Mouse (Mus musculus): ENCODE measurements around the gene Xrcc2. TPM values are rescaled to one million over a fixed set of nuclear protein-coding genes. Genes with fewer than 3 reads are reported as not detected.

Xrcc2 gene
- polyA plus RNA-seq, 1 experiment from 2014 or later, result 10.2 TPM

DNA sequence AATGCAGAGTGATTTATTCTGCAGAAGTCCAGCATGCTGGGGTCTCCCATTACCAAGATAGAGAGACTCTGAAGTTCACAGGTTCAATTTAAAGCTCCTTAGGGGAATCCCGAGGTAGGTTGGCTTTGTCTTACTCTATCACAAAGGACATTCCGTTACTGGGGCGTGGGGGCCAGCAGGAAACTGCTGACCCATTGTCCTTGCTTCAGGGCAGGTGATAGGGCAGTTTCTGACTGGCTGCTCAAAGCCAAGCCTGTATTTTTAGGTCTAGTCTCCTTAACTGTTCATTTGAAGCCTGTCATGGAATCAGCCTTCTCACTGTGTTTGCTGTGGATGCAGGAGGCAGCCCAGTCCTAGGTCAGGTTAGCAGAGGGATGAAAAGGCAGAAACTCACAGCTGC is 52.2 kb downstream of the Xrcc2 start:
- H3K9me3 ChIP-seq (ENCODE audit: control insufficient read depth, low read length), result no peaks in the 10 kb centered on the region
- no peak overlapping the region for H3K27ac ChIP-seq (ENCODE audit: low read depth, low read length)
- DNase-seq (ENCODE audit: low spot score, missing footprints), result peak; percentile 65
- no peak overlapping the region for H3K4me2 ChIP-seq
- H3K36me3 ChIP-seq (ENCODE audit: control insufficient read depth, insufficient read depth, low read length), result no peaks in the 10 kb centered on the region
- no peak for ATAC-seq (ENCODE audit: low FRiP score)
- no peaks in the 10 kb centered on the region for H3K27me3 ChIP-seq (ENCODE audit: control insufficient read depth, insufficient read depth, low read length)
- WGBS, result 24% methylated on average over 3 of the region's 3 CpGs
- H3K4me1 ChIP-seq (ENCODE audit: control insufficient read depth, insufficient read depth, low read length), result peaks cover 6% of the 10 kb centered on the region
- H3K9ac ChIP-seq (ENCODE audit: low read length), result no peak overlapping the region
- no peak overlapping the region for H3K4me3 ChIP-seq (ENCODE audit: low read depth, low read length)

DNA sequence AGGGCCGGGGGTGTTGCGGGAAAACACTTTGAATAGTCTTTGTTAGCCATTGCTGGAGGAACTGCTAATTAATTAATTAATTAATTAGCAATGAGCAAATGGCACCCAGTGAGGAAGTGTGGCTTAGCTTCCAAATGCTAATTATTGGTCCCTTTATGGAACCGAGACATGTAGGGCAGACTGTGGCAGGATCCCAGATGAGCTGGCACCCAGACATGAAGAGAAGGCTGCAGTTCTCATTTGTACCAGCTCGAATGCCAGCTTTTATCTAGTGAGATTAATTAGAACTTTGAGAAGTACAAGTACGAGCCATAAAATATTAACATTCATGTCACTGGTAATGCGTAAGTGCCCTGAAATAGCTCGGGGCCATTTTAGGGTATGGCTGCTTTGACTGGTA is 53.2 kb downstream of the Xrcc2 start:
- no peak overlapping the region for H3K4me2 ChIP-seq
- WGBS, result 88% methylated on average over 7 of the region's 7 CpGs
- no peak overlapping the region for H3K9ac ChIP-seq (ENCODE audit: low read length)
- DNase-seq (ENCODE audit: low spot score, missing footprints), result peak; percentile 76
- peaks cover 6% of the 10 kb centered on the region for H3K4me1 ChIP-seq (ENCODE audit: control insufficient read depth, insufficient read depth, low read length)
- no peaks in the 10 kb centered on the region for H3K36me3 ChIP-seq (ENCODE audit: control insufficient read depth, insufficient read depth, low read length)
- no peak overlapping the region for H3K4me3 ChIP-seq (ENCODE audit: low read depth, low read length)
- ATAC-seq (ENCODE audit: low FRiP score), result no peak
- no peaks in the 10 kb centered on the region for H3K9me3 ChIP-seq (ENCODE audit: control insufficient read depth, low read length)
- no peaks in the 10 kb centered on the region for H3K27me3 ChIP-seq (ENCODE audit: control insufficient read depth, insufficient read depth, low read length)
- no peak overlapping the region for H3K27ac ChIP-seq (ENCODE audit: low read depth, low read length)

DNA sequence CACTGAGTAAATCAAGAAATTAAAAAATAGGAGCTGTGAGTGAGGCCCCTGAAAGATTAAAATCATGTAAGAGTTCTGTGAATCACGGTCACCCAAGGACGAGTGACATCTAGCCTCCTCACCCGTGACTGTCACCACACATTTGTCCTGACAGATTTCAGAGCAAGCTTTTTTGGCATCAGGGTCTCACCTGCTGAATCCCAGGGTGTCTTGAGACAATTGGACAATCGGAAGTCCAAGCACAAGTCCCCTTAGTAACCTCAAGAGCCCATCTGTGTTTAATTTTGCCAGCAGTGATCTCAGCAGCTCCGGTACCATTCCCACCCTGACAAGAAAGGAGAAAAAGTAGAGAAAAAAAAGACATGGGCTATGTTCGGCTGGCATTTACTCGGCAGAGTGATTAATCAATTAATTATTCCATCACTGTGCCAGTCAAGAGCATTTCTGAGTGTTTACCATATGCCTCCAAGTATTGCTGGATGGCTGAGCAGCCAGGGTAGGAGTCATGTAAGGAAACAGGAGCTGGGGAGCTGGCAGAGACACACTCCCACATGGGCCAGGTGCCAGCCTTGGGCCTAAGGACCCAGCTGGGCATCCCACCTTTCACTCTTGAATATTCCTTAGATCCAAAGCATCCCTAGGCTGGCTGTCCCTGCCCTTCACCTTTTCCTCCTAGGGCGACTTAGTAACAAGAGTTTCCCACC is 59.8 kb downstream of the Xrcc2 start:
- H3K27me3 ChIP-seq (ENCODE audit: control insufficient read depth, insufficient read depth, low read length), result no peaks in the 10 kb centered on the region
- H3K9me3 ChIP-seq (ENCODE audit: control insufficient read depth, low read length), result no peaks in the 10 kb centered on the region
- no peak overlapping the region for H3K27ac ChIP-seq (ENCODE audit: low read depth, low read length)
- ATAC-seq (ENCODE audit: low FRiP score) (no peak), DNase-seq (ENCODE audit: low spot score, missing footprints) (peak; percentile 69)
- H3K4me3 ChIP-seq (ENCODE audit: low read depth, low read length), result no peak overlapping the region
- H3K4me2 ChIP-seq, result no peak overlapping the region
- no peaks in the 10 kb centered on the region for H3K4me1 ChIP-seq (ENCODE audit: control insufficient read depth, insufficient read depth, low read length)
- WGBS, result 85% methylated on average over 8 of the region's 8 CpGs
- no peaks in the 10 kb centered on the region for H3K36me3 ChIP-seq (ENCODE audit: control insufficient read depth, insufficient read depth, low read length)
- no peak overlapping the region for H3K9ac ChIP-seq (ENCODE audit: low read length)

DNA sequence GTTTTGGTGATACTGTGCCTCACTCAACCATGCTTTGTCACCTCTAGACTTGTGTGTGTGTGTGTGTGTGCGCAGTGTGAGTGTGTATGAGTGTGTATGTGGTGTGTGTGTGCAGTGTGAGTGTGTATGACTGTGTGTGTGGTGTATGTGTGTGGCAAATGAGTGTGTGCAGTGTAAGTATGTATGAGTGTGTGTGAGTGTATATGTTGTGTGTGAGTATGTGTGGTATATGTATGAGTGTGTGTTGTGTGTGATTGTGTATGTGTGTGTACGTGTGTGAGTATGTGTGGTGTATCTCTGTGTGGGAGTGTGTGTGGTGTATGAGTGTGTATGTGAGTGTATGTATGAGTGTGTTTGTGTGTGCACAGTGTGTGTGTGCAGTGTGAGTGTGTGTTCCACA is 61.1 kb downstream of the Xrcc2 start:
- ATAC-seq (ENCODE audit: low FRiP score) (no peak), DNase-seq (ENCODE audit: low spot score, missing footprints) (peak; percentile 59)
- Histone ChIP-seq H3K4me1 (ENCODE audit: control insufficient read depth, insufficient read depth, low read length) (no peaks in the 10 kb centered on the region), H3K27me3 (ENCODE audit: control insufficient read depth, insufficient read depth, low read length) (no peaks in the 10 kb centered on the region), H3K9me3 (ENCODE audit: control insufficient read depth, low read length) (no peaks in the 10 kb centered on the region), H3K36me3 (ENCODE audit: control insufficient read depth, insufficient read depth, low read length) (no peaks in the 10 kb centered on the region), H3K9ac (ENCODE audit: low read length) (no peak overlapping the region), H3K4me2 (no peak overlapping the region), H3K4me3 (ENCODE audit: low read depth, low read length) (no peak overlapping the region), H3K27ac (ENCODE audit: low read depth, low read length) (no peak overlapping the region)
- WGBS, result 90% methylated on average over 2 of the region's 2 CpGs

DNA sequence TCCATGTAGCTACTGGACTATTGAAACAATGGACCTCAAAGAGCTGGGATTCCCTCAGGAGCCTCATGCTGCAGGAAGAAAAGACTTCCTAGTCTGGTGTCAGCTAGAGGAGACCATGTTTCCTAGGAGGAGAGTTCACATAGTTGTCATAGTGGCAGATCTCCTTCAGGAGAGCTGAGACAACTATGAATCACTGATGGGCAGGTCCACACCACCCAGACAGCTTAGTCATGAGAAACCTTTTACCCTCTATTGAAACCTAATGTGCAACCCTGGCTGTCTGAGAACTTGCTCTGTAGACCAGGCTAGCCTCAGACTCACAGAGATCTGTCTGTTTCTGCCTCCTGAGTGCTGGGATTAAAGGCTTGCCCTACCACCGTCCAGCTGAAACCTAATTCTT is 62.9 kb downstream of the Xrcc2 start:
- DNase-seq (ENCODE audit: low spot score, missing footprints) (no peak), ATAC-seq (ENCODE audit: low FRiP score) (no peak)
- Histone ChIP-seq H3K4me1 (ENCODE audit: control insufficient read depth, insufficient read depth, low read length) (no peaks in the 10 kb centered on the region), H3K27me3 (ENCODE audit: control insufficient read depth, insufficient read depth, low read length) (no peaks in the 10 kb centered on the region), H3K36me3 (ENCODE audit: control insufficient read depth, insufficient read depth, low read length) (no peaks in the 10 kb centered on the region), H3K4me2 (no peak overlapping the region), H3K27ac (ENCODE audit: low read depth, low read length) (no peak overlapping the region), H3K4me3 (ENCODE audit: low read depth, low read length) (no peak overlapping the region), H3K9me3 (ENCODE audit: control insufficient read depth, low read length) (no peaks in the 10 kb centered on the region), H3K9ac (ENCODE audit: low read length) (no peak overlapping the region)
- WGBS, result 92% methylated on average over 1 of the region's 1 CpGs

Other genes with a start within 250 kb of the Xrcc2 start
- 19.2 and 22.3 TPM in 2 replicates for gene Kmt2c, start 207.0 kb downstream of the Xrcc2 start, polyA plus RNA-seq (2014; fragmentation: Nextera tagmentation; extraction: Ambion mirVana)
- gene Cct8l1, start 189.8 kb downstream of the Xrcc2 start, polyA plus RNA-seq (2014; fragmentation: Nextera tagmentation; extraction: Ambion mirVana), result not detected in 2 replicates
- gene Actr3b, start 54.2 kb upstream of the Xrcc2 start, polyA plus RNA-seq (2014; fragmentation: Nextera tagmentation; extraction: Ambion mirVana), result 7.4 and 7.8 TPM in 2 replicates
- gene Gm21663, start 236.6 kb upstream of the Xrcc2 start, polyA plus RNA-seq (2014; fragmentation: Nextera tagmentation; extraction: Ambion mirVana), result 0.06 TPM in 1 of 2 replicates, not detected in the other
- gene Gm21671, start 248.6 kb upstream of the Xrcc2 start, polyA plus RNA-seq (2014; fragmentation: Nextera tagmentation; extraction: Ambion mirVana), result not detected in 2 replicates

Measured in midbrain, embryonic 11.5 days (tissue).